Mouse (Mus musculus): ENCODE results near the gene Dnajb6. TPM values are rescaled to one million over a fixed set of nuclear protein-coding genes. Genes with fewer than 3 reads are reported as not detected.

Gene Dnajb6
- polyA plus RNA-seq, 1 experiment from 2014 or later = 274 TPM

DNA sequence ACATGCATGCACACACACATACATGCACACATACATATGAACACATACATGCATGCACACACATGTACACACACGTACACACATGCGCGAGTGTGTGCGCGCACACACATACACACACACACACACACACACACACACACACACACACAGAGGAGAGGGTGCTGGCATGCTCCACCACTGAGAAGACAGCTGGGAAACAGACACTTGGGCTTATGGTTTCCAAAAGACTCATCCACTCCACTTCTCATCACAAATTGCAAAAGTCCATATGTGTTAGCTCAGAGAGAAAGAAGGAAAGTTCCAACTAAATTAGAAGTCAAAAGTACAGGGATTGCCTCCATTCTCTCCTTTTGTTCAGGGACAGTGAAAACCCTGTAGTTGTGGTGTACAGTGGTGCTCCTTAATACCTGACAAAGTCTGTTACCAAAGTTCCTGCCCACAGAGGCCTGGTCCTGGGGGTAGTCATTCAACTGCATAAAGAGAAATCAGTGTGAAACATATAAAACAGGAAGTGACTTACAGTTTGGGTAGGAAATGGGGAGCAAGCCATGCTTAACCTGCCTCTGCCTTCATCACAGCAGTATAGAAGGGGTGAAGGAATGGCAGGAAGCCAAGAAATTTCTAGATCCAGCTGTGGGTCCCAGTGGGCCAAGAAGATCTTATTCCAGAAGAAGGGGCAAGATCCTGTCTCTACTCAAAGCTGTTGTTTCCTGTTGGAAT lies 81.2 kb downstream of the Dnajb6 start:
- 98% methylated on average over 5 of the region's 5 CpGs for WGBS
- Histone ChIP-seq H3K9ac (no peak overlapping the region), H3K4me2 (no peak overlapping the region), H3K4me1 (replicated peaks) (no peaks in the 10 kb centered on the region), H3K27me3 (no peaks in the 10 kb centered on the region), H3K9me3 (no peaks in the 10 kb centered on the region), H3K4me3 (no peak overlapping the region), H3K36me3 (no peaks in the 10 kb centered on the region), H3K27ac (replicated peaks) (no peak overlapping the region)
- no peak for ATAC-seq (ENCODE audit: low FRiP score, low read depth)

DNA sequence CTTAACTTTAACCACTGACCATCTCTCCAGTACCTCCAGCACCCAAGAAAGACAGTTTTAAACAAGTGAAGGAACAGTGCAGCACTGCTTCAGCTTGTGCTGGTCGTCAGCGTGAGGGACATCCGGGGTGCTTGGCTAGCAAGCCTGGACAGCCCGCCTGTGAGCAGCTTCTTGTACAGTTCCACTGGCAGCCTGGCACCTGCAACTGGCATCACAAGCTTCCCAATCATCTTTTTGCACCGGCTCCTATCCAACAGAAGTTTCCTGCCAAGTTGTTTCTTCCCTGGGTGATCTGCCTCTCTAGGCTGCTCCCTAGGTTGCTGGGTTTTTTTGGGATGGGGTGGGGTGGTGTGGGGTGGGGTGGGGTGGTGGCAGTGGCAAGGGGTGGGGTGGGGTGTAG lies 81.9 kb downstream of the Dnajb6 start:
- no peak overlapping the region for H3K27ac ChIP-seq (replicated peaks)
- no peak overlapping the region for H3K4me2 ChIP-seq
- no peaks in the 10 kb centered on the region for H3K4me1 ChIP-seq (replicated peaks)
- no peak for ATAC-seq (ENCODE audit: low FRiP score, low read depth)
- no peaks in the 10 kb centered on the region for H3K9me3 ChIP-seq
- H3K4me3 ChIP-seq = no peak overlapping the region
- 89% methylated on average over 5 of the region's 5 CpGs for WGBS
- H3K36me3 ChIP-seq = no peaks in the 10 kb centered on the region
- no peak overlapping the region for H3K9ac ChIP-seq
- H3K27me3 ChIP-seq = no peaks in the 10 kb centered on the region

DNA sequence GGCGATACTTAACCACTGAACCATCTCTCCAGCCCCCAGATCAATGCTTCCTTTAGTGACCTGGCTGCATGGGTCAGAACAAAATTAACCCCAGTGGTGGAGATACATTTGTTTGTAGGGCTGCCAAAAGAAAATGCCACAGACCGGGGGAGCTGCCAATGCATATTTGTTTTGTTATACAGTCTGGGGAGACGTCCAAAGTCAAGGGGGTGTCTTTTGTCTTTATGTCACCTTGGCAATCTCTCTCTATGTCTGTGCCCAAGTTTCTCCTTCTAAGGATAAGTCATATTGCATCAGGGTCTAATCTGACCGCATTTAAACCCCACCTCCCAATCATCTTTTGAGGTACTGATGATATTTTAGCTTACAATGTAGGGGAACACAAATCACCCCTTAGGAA lies 82.8 kb downstream of the Dnajb6 start:
- Histone ChIP-seq H3K36me3 (no peaks in the 10 kb centered on the region), H3K4me2 (no peak overlapping the region), H3K9me3 (no peaks in the 10 kb centered on the region), H3K4me1 (replicated peaks) (no peaks in the 10 kb centered on the region), H3K27me3 (no peaks in the 10 kb centered on the region), H3K27ac (replicated peaks) (no peak overlapping the region), H3K9ac (no peak overlapping the region), H3K4me3 (no peak overlapping the region)
- WGBS = 75% methylated on average over 4 of the region's 4 CpGs
- no peak for ATAC-seq (ENCODE audit: low FRiP score, low read depth)

DNA sequence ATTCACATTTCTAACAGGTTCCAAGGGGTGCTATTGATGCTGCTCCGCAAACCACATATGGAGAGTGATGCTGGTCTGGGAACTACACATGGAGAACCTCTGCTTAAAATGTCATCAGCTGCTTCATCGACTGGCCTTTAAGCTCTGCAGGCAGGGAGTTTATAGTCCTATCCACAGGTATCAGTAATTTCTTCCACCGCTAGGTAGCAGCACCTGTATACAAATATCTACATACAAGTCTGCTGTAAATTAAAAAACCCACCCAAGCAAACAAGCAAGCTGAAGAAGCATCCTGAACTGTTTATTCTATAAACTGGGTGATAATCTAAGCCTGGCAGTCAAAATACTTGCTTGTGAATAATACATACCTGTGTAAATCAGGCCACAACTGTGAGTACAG lies 89.3 kb downstream of the Dnajb6 start:
- ATAC-seq (ENCODE audit: low FRiP score, low read depth) = peak; percentile 56; the same call in 1 of the 2 replicates

DNA sequence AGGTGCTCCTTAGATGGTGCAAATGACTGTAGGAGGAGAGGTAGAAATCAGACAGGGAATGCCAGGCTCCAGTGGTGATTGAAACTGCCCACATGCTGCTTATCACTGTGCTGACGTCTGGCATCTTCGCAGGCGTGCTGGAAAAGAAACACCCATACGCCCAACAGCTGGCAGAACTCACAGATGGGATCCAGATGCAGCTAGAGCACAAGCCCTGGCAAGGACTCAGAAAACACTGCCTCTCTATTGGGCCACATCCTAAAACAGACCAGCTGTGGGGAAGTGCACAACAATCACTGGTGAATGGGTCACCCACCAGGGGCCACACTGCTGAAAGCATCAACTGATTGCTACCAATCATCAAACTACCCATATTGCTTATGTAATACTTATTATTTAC lies 91.3 kb downstream of the Dnajb6 start:
- Histone ChIP-seq H3K9me3 (no peaks in the 10 kb centered on the region), H3K27me3 (no peaks in the 10 kb centered on the region)

More for the DNA sequence above, 89.3 kb downstream of the Dnajb6 start:
- H3K27me3 ChIP-seq = no peaks in the 10 kb centered on the region
- H3K4me3 ChIP-seq = no peak overlapping the region
- 50% methylated on average over 3 of the region's 3 CpGs for WGBS
- H3K4me2 ChIP-seq = no peak overlapping the region
- no peak overlapping the region for H3K27ac ChIP-seq (replicated peaks)
- H3K4me1 ChIP-seq (replicated peaks) = no peaks in the 10 kb centered on the region
- no peaks in the 10 kb centered on the region for H3K9me3 ChIP-seq
- no peak overlapping the region for H3K9ac ChIP-seq
- H3K36me3 ChIP-seq = no peaks in the 10 kb centered on the region

DNA sequence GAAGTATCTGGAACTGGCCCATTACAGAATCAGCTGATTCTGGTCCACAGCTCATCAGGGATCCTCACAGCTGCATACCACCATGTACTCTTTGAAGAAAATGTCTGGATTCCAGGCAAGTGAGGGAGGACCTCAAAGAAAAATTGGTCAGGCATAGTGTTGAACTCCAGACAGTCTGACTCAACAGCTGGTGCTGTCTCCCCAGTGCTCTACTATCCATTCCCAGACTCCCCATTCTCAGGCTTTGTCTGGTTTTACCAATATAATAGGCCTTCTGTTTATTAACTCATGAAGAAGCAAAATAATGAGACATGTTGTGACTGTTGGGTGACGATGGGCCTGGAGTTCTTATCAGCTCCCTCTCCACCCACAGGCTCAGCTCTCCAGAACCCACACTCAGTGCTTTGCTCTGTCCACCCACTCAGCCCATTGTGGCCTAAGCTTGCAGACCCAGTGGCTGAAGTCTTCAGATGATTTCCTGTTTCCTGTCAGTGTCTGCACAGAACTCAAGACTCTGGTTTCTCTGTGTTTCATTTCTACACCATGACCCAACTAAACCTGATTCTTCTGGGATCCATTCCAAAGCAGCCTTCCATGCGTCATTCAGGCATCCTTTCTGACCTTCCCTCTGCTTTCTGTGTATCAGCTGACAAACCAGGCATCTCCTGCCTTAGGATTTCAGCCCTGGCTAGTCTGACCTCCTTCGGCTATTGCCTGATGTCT lies 107.1 kb downstream of the Dnajb6 start:
- 74% methylated on average over 3 of the region's 3 CpGs for WGBS
- Histone ChIP-seq H3K27me3 (no peaks in the 10 kb centered on the region), H3K9ac (no peak overlapping the region), H3K9me3 (no peaks in the 10 kb centered on the region), H3K36me3 (no peaks in the 10 kb centered on the region), H3K4me1 (replicated peaks) (no peaks in the 10 kb centered on the region), H3K4me3 (no peak overlapping the region), H3K4me2 (no peak overlapping the region), H3K27ac (replicated peaks) (no peak overlapping the region)
- no peak for ATAC-seq (ENCODE audit: low FRiP score, low read depth)

More for the DNA sequence above, 91.3 kb downstream of the Dnajb6 start:
- Histone ChIP-seq H3K9ac (no peak overlapping the region), H3K36me3 (no peaks in the 10 kb centered on the region), H3K4me1 (replicated peaks) (no peaks in the 10 kb centered on the region), H3K4me2 (no peak overlapping the region), H3K4me3 (no peak overlapping the region), H3K27ac (replicated peaks) (no peak overlapping the region)
- 66% methylated on average over 4 of the region's 4 CpGs for whole genome bisulfite sequencing
- no peak for ATAC-seq (ENCODE audit: low FRiP score, low read depth)

DNA sequence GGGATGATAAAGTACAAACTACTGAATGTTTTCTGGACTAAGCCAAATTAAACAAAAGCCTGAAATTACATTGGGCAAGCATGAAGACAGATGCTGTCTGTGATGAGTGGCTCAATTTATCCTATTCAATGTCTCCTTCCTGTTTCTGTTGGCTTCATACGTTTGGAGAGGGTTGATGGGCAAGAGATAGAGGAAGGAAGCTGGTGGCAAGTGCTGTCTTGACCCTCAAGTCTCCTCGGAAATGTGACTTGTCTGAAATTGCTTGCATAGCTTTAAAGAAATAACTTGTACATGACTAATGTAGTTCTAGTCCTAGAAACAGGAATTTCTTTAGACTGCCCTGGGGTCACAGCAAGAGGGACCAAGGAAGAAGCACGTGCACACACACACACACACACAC lies 109.5 kb downstream of the Dnajb6 start:
- no peak overlapping the region for H3K4me2 ChIP-seq
- ATAC-seq (ENCODE audit: low FRiP score, low read depth) = no peak
- no peak overlapping the region for H3K4me3 ChIP-seq
- no peaks in the 10 kb centered on the region for H3K9me3 ChIP-seq
- no peaks in the 10 kb centered on the region for H3K36me3 ChIP-seq
- H3K9ac ChIP-seq = no peak overlapping the region
- no peak overlapping the region for H3K27ac ChIP-seq (replicated peaks)
- no peaks in the 10 kb centered on the region for H3K4me1 ChIP-seq (replicated peaks)
- no peaks in the 10 kb centered on the region for H3K27me3 ChIP-seq
- WGBS = 82% methylated on average over 3 of the region's 3 CpGs

DNA sequence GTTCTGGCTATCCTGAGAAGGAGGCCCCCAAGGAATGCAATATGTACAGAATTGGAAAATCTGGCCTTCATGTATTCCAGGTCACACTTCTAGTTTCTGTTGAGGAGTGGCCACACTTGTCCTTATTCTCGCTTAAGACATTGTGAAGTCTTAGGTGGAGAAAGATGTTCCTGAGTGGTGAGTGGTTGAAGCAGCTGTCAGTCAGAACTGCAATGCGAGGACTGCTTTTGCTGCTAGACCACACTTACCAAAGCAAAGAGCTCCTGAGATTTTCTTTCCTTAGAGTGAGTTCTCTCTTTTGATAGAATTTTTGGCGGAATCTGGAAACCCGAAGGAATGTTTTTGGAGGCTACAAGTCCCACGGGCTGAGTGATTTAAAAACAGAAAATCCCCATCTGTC lies 112.0 kb downstream of the Dnajb6 start:
- Histone ChIP-seq H3K27me3 (no peaks in the 10 kb centered on the region), H3K4me3 (no peak overlapping the region), H3K9me3 (no peaks in the 10 kb centered on the region), H3K36me3 (no peaks in the 10 kb centered on the region), H3K9ac (no peak overlapping the region), H3K4me1 (replicated peaks) (no peaks in the 10 kb centered on the region), H3K4me2 (no peak overlapping the region), H3K27ac (replicated peaks) (no peak overlapping the region)
- ATAC-seq (ENCODE audit: low FRiP score, low read depth) = no peak
- 89% methylated on average over 5 of the region's 5 CpGs for WGBS

DNA sequence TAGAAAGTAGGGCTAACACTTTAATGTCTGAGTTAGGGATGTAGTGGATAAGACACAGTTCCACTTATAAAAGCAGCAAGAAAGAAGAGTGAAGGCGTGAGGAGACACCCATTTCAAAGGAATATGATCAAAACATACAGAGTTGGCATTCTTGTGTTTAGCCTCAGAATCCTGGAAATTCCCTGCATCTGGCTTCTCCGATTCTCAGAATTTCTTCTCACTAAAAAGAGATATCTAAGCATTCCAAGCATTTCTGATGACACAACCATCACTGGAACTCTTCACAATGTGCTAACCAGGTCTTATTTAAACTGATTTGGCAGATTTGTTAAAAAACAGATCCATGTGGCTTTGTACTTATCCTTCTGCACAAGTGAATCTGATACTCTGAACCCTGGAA lies 112.6 kb downstream of the Dnajb6 start:
- WGBS = 94% methylated on average over 2 of the region's 2 CpGs

DNA sequence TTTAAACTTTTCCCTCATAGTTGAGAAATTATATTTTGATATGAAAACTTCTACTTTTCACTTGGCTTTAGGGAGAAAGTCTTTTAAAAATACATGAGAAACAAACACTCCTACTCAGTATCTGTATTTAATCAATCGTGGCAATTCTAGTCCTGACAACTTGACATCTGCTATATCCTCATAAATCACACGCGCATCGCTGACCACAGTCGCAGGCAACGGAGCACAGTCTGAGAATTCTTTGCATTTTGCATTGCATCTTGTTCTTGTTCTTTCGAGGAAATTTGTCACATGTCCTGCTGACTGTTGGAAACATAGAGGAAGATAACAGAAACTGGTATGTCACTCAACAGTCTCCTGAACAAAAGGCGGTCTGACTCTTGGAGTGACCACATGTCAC lies 116.9 kb downstream of the Dnajb6 start:
- Histone ChIP-seq H3K4me1 (replicated peaks) (no peaks in the 10 kb centered on the region), H3K9ac (no peak overlapping the region), H3K27ac (replicated peaks) (no peak overlapping the region), H3K4me3 (no peak overlapping the region), H3K27me3 (no peaks in the 10 kb centered on the region), H3K36me3 (no peaks in the 10 kb centered on the region), H3K9me3 (no peaks in the 10 kb centered on the region), H3K4me2 (no peak overlapping the region)
- ATAC-seq (ENCODE audit: low FRiP score, low read depth) = no peak
- WGBS = 39% methylated on average over 8 of the region's 8 CpGs

More for the DNA sequence above, 112.6 kb downstream of the Dnajb6 start:
- Histone ChIP-seq H3K4me3 (no peak overlapping the region), H3K4me1 (replicated peaks) (no peaks in the 10 kb centered on the region), H3K27me3 (no peaks in the 10 kb centered on the region), H3K9me3 (no peaks in the 10 kb centered on the region), H3K27ac (replicated peaks) (no peak overlapping the region), H3K9ac (no peak overlapping the region), H3K4me2 (no peak overlapping the region), H3K36me3 (no peaks in the 10 kb centered on the region)
- ATAC-seq (ENCODE audit: low FRiP score, low read depth) = no peak

DNA sequence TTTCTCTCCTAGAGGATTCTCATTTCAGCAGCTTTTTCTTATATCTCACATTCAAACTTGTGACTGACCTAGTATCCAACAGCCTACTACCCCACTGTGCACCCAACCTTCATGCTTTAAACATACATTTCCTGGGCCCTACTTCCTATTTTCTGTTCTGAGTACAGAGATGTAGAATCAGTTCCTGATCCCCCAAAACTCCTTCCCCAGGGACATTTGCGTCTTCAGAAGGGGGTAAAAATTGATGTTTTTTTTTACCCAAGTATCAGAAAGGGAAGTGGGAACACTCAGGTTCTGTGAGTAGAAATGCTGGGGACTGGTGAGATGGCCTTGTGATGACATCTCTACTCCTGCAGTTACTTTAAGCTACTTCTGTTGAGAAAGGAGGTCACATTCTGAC lies 117.5 kb downstream of the Dnajb6 start:
- Histone ChIP-seq H3K36me3 (no peaks in the 10 kb centered on the region), H3K4me3 (no peak overlapping the region), H3K27me3 (no peaks in the 10 kb centered on the region), H3K4me1 (replicated peaks) (no peaks in the 10 kb centered on the region), H3K4me2 (no peak overlapping the region), H3K27ac (replicated peaks) (no peak overlapping the region), H3K9me3 (no peaks in the 10 kb centered on the region), H3K9ac (no peak overlapping the region)
- no peak for ATAC-seq (ENCODE audit: low FRiP score, low read depth)
- WGBS = 78% methylated on average over 1 of the region's 1 CpGs

DNA sequence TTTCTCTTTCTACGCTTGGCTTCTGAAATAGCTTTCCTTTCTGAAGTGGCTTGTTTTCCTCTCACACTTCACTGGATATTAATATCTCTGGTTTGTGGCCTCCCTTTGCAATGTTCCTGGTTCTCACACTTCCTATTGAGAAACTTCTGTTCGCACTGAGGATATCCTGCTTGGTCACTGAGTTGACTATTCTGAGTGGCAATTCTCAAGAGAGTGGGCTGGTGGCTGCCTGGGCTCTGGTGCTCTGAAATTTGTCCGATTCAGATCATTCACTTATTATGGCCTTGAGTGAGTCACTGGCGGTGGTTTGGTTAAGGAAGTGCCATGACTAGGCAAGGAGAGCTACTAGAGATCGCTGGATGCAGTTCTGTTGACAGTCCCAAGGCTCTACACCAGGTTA lies 118.9 kb downstream of the Dnajb6 start:
- no peak overlapping the region for H3K4me2 ChIP-seq
- no peaks in the 10 kb centered on the region for H3K9me3 ChIP-seq
- H3K4me3 ChIP-seq = no peak overlapping the region
- H3K27me3 ChIP-seq = no peaks in the 10 kb centered on the region
- H3K27ac ChIP-seq (replicated peaks) = no peak overlapping the region
- 80% methylated on average over 5 of the region's 5 CpGs for WGBS
- ATAC-seq (ENCODE audit: low FRiP score, low read depth) = no peak
- H3K36me3 ChIP-seq = no peaks in the 10 kb centered on the region
- H3K4me1 ChIP-seq (replicated peaks) = no peaks in the 10 kb centered on the region
- no peak overlapping the region for H3K9ac ChIP-seq

All from hindbrain, embryonic 15.5 days (tissue).